In genomic region chr9:71146210-71146609, GRCm38 (mm10) we compare ENCODE assay signal across 23 mouse cellular contexts. TPM values are rescaled to one million over a fixed set of nuclear protein-coding genes. Genes with fewer than 3 reads are reported as not detected.
DNase-seq lines count a peak whose midpoint lies in the region; ATAC-seq lines count a peak whose summit lies in the region.
"Had no signal": no experiment of that assay in that cellular context is flagged by ENCODE, and none has a peak within 500 bp of the region (broad histone marks: within the 10 kb centered on the region; RNA-seq: fewer than 3 reads in every experiment).

No protein-coding gene starts in this region.

- DNase-seq in spleen, postnatal 14 days (ENCODE audit: low spot score in 2 of 2), result peak; percentile 27 to 35
- DNase-seq in spleen, adult 12 weeks (ENCODE audit: low spot score), result no peak
- peak; percentile 70 to 75 for DNase-seq in spleen, postnatal 4 days (ENCODE audit: low spot score in 2 of 2)
- no peak for DNase-seq in layer of hippocampus, postnatal 14 days (ENCODE audit: low spot score in 2 of 2)
- DNase-seq in layer of hippocampus, adult 18-20 months (ENCODE audit: low spot score in 2 of 2), result no peak
- DNase-seq: adrenal gland, postnatal 36 days; B cell, adult 2 months; cerebellum, adult 9-10 months; gastrocnemius, adult 2 months; heart, adult 2 months; heart, postnatal 4 days; kidney, adult 11 months; kidney, postnatal 10 days; lung, embryonic 14.5 days; lung, postnatal 36 days; retina, postnatal 1 day had no signal

- H3K9me3 ChIP-seq in erythroblast, embryonic 14.5 days (ENCODE audit: control insufficient read depth, low read length), result peaks cover 2% of the 10 kb centered on the region
- no peaks in the 10 kb centered on the region for H3K9me3 ChIP-seq in liver, embryonic 15.5 days (replicated peaks)
- no peaks in the 10 kb centered on the region for H3K9me3 ChIP-seq in forebrain, embryonic 16.5 days (ENCODE audit: control insufficient read depth, low read length)
- H3K9me3 ChIP-seq: embryonic facial prominence, embryonic 12.5 days; limb, embryonic 12.5 days had no signal

- peak overlapping the region; percentile 85 for H3K27ac ChIP-seq in liver, embryonic 15.5 days (replicated peaks)
- H3K27ac ChIP-seq in forebrain, embryonic 16.5 days (ENCODE audit: low read length), result no peak overlapping the region
- H3K27ac ChIP-seq: embryonic facial prominence, embryonic 12.5 days; gastrocnemius, adult 2 months; heart, adult 2 months; limb, embryonic 12.5 days had no signal

- no peaks in the 10 kb centered on the region for H3K27me3 ChIP-seq in erythroblast, embryonic 14.5 days (ENCODE audit: control insufficient read depth)
- H3K27me3 ChIP-seq in liver, embryonic 15.5 days, result no peaks in the 10 kb centered on the region
- H3K27me3 ChIP-seq in forebrain, embryonic 16.5 days (replicated peaks; ENCODE audit: control insufficient read depth, insufficient read depth, low read length), result no peaks in the 10 kb centered on the region
- H3K27me3 ChIP-seq: embryonic facial prominence, embryonic 12.5 days; limb, embryonic 12.5 days had no signal

- peak; percentile 97 for ATAC-seq in liver, embryonic 15.5 days (ENCODE audit: insufficient read depth)
- no peak for ATAC-seq in forebrain, embryonic 16.5 days
- ATAC-seq: hindbrain, embryonic 16.5 days had no signal

- peaks cover 76% of the 10 kb centered on the region for H3K4me1 ChIP-seq in erythroblast, embryonic 14.5 days (ENCODE audit: control insufficient read depth)
- peaks cover 71% of the 10 kb centered on the region for H3K4me1 ChIP-seq in liver, embryonic 15.5 days (replicated peaks)
- no peaks in the 10 kb centered on the region for H3K4me1 ChIP-seq in forebrain, embryonic 16.5 days (replicated peaks; ENCODE audit: control insufficient read depth, insufficient read depth, low read length)
- H3K4me1 ChIP-seq: embryonic facial prominence, embryonic 12.5 days; limb, embryonic 12.5 days had no signal

- H3K9ac ChIP-seq in liver, embryonic 15.5 days, result peak overlapping the region; percentile 39; the same call in 1 of the 2 replicates
- H3K9ac ChIP-seq in forebrain, embryonic 16.5 days (replicated peaks; ENCODE audit: low read depth, low read length), result no peak overlapping the region
- H3K9ac ChIP-seq: embryonic facial prominence, embryonic 12.5 days; limb, embryonic 12.5 days; lung, embryonic 14.5 days had no signal

- peak overlapping the region; percentile 50 for H3K4me3 ChIP-seq in erythroblast, embryonic 14.5 days (replicated peaks)
- H3K4me3 ChIP-seq in liver, embryonic 15.5 days (replicated peaks), result peak overlapping the region; percentile 21
- no peak overlapping the region for H3K4me3 ChIP-seq in forebrain, embryonic 16.5 days (replicated peaks; ENCODE audit: low read length)
- H3K4me3 ChIP-seq: embryonic facial prominence, embryonic 12.5 days; gastrocnemius, adult 2 months; heart, adult 2 months; limb, embryonic 12.5 days had no signal

- peak overlapping the region; percentile 68 for H3K4me2 ChIP-seq in liver, embryonic 15.5 days
- no peak overlapping the region for H3K4me2 ChIP-seq in forebrain, embryonic 16.5 days (ENCODE audit: low read length)
- H3K4me2 ChIP-seq: embryonic facial prominence, embryonic 12.5 days; limb, embryonic 12.5 days; lung, embryonic 14.5 days; midbrain, embryonic 11.5 days had no signal

- H3K36me3 ChIP-seq in erythroblast, embryonic 14.5 days (ENCODE audit: control insufficient read depth), result peaks cover 24% of the 10 kb centered on the region
- no peaks in the 10 kb centered on the region for H3K36me3 ChIP-seq in liver, embryonic 15.5 days (replicated peaks)
- H3K36me3 ChIP-seq in forebrain, embryonic 16.5 days (ENCODE audit: control insufficient read depth, insufficient read depth), result no peaks in the 10 kb centered on the region
- H3K36me3 ChIP-seq: embryonic facial prominence, embryonic 12.5 days; limb, embryonic 12.5 days had no signal

- 35% methylated on average over 10 of the region's 10 CpGs for whole genome bisulfite sequencing in liver, embryonic 15.5 days (ENCODE audit: insufficient replicate concordance)
- WGBS in forebrain, embryonic 16.5 days, result 92% methylated on average over 10 of the region's 10 CpGs

RNA-seq across cellular contexts. Expression of gene Aqp9, which starts 22.3 kb away (rescaled TPM):
- 0.26 and 0.27 TPM in 2 replicates for polyA plus RNA-seq in erythroblast, embryonic 14.5 days (2012)
- polyA plus RNA-seq in liver, embryonic 15.5 days (2015; fragmentation: Nextera tagmentation; extraction: Ambion mirVana), result 7.7 and 8.2 TPM in 2 replicates
- 0.67 and 1.2 TPM in 2 replicates for polyA plus RNA-seq in forebrain, embryonic 16.5 days (2015; fragmentation: Nextera tagmentation; extraction: Ambion mirVana)
- 1 to 10 TPM; 2.1 to 2.3 TPM for total RNA-seq in layer of hippocampus, postnatal 14 days (2021)
- total RNA-seq in layer of hippocampus, adult 18-20 months (2021), result 1 to 10 TPM; 2.6 to 3.4 TPM
- total RNA-seq: gastrocnemius, adult 2 months had no signal
- polyA plus RNA-seq: embryonic facial prominence, embryonic 12.5 days had no signal

Comparison
In these comparisons a context has a peak if more than half of its experiments do, and no peak if none do; other contexts are left out.
1. DNase-seq: peak in spleen, postnatal 14 days (2 of 2) and spleen, postnatal 4 days (2 of 2); none in spleen, adult 12 weeks (single experiment), layer of hippocampus, postnatal 14 days (0 of 2) and layer of hippocampus, adult 18-20 months (0 of 2).